Mouse (Mus musculus): ENCODE data around the gene Malsu1. TPM values are rescaled to one million over a fixed set of nuclear protein-coding genes. Genes with fewer than 3 reads are reported as not detected.

The Malsu1 gene
- polyA plus RNA-seq, 1 experiment = 66.7 TPM

DNA sequence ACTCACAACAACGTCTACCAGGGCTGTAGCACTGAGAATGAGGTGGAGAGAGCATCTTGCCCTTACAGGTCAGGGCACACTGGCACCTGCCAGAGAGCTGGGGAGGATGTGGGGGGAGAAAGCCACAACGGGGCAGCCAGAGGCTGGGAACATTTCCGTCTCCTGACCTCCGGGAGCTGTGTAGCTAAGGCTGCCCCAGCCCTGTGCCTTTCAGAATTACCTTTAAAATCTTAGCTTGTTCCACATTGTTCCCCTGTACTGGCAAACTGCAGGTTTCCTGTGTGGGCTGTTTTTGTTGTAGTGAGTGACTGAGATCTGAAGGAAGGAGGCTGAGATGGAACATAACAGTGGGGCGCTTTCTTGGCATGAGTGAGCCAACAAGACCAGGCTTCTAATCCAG is 21.4 kb upstream of the Malsu1 start:
- no peak for TF ChIP-seq GATA1 (IDR thresholded peaks at IDR 0.05; ENCODE audit: low read length)

DNA sequence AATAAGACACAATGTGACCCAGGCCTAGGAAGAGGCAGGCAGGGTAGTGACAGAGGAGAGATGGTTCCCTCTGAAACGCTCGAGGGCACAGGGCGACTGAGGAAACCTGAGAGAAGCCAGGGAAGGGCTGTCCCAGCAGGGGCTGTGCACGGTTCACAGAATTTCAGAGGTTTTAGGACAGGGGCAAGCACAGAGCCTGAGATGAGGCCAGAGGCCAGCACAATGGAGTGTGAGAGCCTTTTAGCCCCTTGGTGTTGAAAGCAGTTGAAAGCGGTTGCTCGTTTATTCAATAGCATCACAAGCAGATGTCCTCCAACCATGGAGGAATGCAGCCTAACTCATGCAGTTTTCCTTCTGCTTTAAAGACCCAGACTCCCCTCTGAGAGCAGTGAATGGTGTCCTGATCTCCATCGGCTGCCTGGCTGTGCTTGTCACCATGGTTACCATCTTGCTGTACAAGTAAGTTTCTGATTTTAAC is 18.3 kb upstream of the Malsu1 start:
- TF ChIP-seq GATA1 (IDR thresholded peaks at IDR 0.05; ENCODE audit: low read length) = no peak

- TF ChIP-seq GATA1 (IDR thresholded peaks at IDR 0.05; ENCODE audit: low read length) = no peak
Measured at GRCm38 (mm10) chr6:49056009-49056408, 17.6 kb upstream of the Malsu1 start.

GRCm38 (mm10) chr6:49057053-49058021 is 16.3 kb upstream of the Malsu1 start:
- TF ChIP-seq GATA1 (IDR thresholded peaks at IDR 0.05; ENCODE audit: low read length) = no peak

DNA sequence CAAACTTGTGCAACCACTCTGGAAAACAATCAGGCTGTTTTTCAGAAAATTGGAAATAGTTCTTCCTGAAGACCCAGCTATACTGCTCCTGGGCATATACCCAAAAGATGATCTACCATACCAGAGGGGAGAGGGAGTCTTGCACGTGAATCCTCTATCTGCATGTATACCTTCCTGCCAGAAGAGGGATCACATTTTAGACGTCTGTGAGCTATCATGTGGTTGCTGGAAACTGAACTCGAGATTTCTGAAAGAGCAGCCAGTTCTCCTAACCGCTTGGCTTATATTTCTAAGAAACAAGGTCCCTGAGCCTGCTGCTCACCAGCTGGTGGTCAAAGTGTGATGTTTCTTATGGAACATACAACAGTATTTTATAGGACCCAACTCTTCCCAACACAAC is 5.2 kb upstream of the Malsu1 start:
- no peak for TF ChIP-seq GATA1 (IDR thresholded peaks at IDR 0.05; ENCODE audit: low read length)

- TF ChIP-seq GATA1 (IDR thresholded peaks at IDR 0.05; ENCODE audit: low read length) = no peak
Measured at GRCm38 (mm10) chr6:49074117-49074490, 509 bp downstream of the Malsu1 start.

DNA sequence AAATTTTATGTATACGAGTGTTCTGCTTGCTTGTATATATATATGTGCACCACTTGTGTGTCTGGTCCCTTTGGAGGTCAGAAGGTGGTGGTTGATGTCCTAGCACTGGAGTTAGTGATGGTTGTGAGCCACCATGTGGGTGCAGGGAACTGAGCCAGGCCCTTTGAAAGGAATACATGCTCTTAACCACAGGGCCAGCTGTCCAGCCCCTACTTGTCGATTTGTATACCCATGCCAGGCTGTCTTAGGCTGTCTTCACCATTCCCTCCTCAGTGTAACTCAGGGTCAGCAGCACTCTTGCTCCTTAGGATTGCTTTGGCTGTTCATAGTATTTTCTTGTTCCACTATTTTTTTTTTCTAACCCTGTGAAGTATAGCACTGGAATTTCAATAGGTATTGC is 4.3 kb downstream of the Malsu1 start:
- no peak for TF ChIP-seq GATA1 (IDR thresholded peaks at IDR 0.05; ENCODE audit: low read length)

DNA sequence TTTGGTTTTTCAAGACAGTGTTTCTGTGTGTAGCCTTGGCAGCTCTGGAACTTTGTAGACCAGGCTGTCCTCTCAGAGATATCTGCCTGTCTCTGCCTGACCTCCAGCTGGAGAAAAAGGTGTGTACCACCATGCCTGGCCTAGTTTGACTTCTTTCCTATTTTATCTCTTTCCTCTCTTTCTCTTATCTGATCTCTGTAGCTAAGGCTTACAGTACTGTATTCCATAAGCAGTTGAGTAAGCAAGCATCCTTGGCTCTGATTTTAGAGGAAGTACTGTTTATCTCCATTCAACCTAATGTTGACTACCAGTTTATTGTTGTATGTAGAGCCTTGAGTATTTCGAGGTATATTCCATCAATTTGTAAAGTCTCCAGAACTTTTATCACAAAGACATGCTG is 5.7 kb downstream of the Malsu1 start:
- TF ChIP-seq GATA1 (IDR thresholded peaks at IDR 0.05; ENCODE audit: low read length) = no peak

- TF ChIP-seq GATA1 (IDR thresholded peaks at IDR 0.05; ENCODE audit: low read length) = no peak
Measured at GRCm38 (mm10) chr6:49083008-49083407, 9.4 kb downstream of the Malsu1 start.

DNA sequence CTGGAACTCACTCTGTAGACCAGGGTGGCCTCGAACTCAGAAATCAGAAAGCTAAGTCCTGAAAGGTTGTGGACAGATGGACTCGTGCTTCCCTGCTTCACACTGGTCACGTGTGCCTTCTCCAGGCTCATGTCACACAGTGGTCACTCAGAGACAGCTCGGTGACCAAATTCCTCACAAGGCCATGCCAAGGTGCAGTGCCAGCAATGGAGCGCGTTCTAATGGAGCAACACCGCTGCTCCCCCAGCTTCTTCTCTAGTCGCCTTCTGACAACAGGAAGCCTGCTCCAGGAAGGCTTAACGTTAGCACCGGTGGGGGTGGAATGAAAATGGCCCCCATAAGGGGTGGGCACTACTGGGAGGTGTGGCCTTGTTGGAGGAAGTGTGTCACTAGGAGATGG is 21.4 kb downstream of the Malsu1 start:
- no peak for TF ChIP-seq GATA1 (IDR thresholded peaks at IDR 0.05; ENCODE audit: low read length)

GRCm38 (mm10) chr6:49096421-49096820 is 22.8 kb downstream of the Malsu1 start:
- TF ChIP-seq GATA1 (IDR thresholded peaks at IDR 0.05; ENCODE audit: low read length) = no peak

DNA sequence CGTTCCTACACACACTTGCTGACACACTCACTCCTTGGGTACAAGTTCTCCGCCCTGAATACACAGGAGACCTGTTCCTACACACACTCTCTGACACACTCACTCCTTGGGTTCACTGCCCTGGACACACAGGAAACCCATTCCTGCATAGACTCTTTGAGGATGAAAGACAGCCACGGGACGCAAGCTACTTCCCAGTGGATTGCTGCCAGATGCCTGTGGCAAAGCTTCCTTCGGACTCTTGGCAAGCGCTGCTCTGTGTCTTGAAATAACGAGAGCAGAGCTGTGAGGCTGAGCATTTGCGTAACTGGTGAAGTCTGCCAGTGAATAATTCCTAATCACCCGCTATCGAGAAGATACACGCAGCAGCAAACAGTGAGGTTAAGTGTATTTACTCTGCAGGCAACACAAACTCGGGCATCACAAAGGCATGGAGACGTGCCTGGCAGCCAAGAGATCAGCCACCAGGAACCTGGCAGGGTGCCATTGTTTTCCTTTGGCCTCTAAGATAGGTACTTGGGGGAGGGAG is 23.4 kb downstream of the Malsu1 start:
- no peak for TF ChIP-seq GATA1 (IDR thresholded peaks at IDR 0.05; ENCODE audit: low read length)

DNA sequence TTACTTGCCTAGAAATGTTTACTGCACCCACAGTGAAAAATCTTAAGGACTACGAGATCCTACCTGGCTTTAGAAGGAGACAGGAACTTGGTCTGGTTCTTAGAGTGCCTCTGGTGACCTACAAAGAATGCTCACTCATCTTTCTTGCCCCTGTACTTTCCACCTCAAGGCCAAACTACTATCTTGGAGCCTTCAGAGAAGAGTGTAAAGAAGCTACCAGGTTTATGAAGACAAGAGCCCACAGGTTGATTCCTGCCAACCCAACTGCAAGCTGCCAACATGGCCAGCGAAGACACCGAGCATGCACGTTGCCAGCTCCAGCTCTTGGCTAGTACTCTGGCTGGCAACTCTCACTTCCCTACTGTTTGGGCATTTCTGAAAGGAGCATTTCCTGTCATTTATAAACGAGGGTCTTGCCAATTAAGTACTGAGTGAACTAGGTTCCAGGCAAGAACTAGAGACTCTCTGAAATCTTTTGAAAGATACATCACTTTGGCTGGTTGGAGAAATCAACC is 24.1 kb downstream of the Malsu1 start:
- no peak for TF ChIP-seq GATA1 (IDR thresholded peaks at IDR 0.05; ENCODE audit: low read length)

DNA sequence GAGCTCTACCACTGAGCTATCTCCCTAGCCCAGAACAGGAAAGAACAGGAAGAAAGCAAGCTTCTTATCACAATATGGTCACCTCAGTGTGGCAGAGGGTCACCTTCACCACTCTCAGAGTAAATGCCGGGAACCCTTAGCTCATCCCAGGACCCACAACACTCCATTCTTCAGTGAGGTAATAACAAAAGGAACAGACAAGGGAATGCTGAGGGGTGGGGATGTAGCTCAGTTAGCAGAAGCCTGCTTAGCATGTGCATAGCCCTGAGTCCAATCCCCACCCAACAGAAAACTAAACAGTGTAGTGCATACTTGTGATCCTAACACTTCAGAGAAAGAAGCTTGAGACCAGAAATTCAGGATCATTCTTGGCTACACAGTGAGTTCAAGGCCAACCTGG is 25.5 kb downstream of the Malsu1 start:
- no peak for TF ChIP-seq GATA1 (IDR thresholded peaks at IDR 0.05; ENCODE audit: low read length)

DNA sequence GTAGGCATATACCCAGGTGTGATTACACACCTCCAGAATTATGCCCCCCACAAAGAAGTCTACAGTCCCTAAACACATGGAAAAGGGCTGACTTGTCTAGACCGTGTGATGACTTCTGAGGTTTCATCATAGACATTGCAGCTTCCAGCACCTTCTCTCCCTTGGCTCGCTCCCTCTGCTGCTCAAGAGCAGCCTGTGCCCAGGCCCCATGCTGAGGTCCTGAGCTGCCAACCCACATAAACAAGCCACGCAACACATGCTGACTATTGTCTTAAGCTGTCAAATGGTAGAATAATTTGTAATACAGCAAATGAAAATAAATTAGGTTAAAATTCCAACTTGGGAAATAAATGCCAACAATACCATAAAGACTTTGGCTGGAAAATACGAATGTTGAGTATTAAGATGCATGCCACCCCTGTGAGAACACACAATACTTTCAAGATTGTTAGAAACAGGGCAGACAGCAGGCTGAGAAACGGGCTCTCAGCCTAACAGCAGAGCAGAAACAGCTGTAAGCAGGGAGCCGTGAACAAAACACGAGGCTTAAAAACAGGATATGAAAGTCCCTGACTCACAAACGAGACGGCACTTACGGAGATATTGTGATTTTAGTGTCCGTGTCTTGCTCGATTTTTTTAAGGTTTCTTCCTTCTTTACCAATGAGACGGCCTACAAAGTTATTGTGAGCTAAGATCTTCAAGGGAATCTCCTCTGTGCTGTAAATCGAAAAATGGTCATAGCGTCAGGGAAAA is 33.3 kb downstream of the Malsu1 start:
- no peak for TF ChIP-seq GATA1 (IDR thresholded peaks at IDR 0.05; ENCODE audit: low read length)

DNA sequence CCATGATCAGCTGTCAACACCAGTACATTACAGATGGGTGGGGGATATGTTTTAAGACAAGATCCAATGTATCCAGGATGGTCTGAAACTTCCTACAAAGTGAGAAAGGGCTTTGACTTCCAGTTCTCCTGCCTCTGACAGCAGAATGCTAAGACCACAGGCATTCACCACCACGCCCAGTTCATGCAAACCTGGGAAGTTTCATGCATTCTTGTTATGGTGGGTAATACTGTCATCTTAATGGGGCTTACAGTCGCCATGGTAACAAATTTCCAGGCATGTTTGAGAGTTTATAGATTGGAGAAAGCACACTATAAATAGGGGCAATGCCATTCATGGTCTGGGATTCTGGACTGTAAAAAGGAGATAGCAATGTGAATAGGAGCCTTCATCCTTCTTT is 35.6 kb downstream of the Malsu1 start:
- no peak for TF ChIP-seq GATA1 (IDR thresholded peaks at IDR 0.05; ENCODE audit: low read length)

Data from G1E-ER4 (cell line).